Mouse (Mus musculus) layer of hippocampus, adult 18-20 months (tissue): ENCODE measurements at regions not wholly inside any gene's neighbourhood (a gene's known extent, or its start where the extent isn't known, plus 50 kb on each side); places are given as distances from the start of the nearest gene placed in this dataset.
"Not testable (repeated sequence)": the region's sequence is repeated elsewhere in the genome, so short reads cannot be mapped to it uniquely, and the experiment has no call there.

Experiments used
- DNase-seq, 2 experiments: peaks; one replicate each; pipeline ENCODE4 v3.0.0; 2022; ENCODE audit warnings: low spot score in 2 of 2

DNA sequence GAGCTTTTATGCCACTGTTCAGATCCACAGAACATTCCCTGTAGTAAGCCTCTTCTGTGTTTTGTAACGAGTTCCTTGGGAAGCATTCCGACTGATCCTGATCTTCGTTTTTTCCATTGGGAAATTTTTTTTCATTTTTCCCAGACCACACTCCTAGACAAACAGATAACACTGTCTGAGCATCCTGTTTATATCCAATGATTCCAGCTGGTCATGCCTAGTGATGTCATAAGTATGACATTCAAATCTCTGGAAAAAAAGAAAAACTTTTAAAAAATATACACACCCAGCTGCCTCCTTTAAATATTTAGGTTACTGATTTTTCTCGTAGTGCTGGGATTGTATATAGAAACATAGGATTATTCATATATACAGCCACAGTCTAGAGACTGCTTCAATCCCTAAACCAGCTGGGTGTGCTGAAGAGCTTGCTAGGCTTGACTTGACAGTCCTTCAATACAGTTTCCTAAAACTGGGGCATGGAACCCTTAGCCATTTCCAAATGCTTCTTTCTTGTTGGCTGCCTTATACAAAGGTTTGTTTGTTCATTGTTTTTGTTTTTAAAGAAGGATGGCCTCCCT lies 116.0 kb upstream of the Ghr start:
- DNase-seq = no peak

DNA sequence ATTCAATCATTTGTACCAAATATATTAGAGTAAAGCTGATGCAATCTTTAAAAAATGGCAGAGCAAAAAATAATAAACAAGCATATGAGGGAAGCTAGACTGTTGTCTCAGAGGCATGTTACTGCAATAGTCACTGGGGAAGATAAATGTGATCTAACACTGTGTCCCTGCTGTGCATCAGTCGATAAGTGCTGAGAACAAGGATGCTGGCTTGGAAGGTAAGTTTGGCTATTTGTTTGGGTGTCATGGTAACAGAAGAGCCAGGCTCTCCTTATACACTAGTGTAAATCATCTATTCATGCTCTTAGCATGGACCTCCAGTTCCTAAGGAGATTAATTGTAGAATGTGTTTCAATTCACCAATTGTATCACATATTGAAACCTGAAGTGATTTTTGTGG lies 102.0 kb upstream of the Ghr start:
- DNase-seq = no peak

DNA sequence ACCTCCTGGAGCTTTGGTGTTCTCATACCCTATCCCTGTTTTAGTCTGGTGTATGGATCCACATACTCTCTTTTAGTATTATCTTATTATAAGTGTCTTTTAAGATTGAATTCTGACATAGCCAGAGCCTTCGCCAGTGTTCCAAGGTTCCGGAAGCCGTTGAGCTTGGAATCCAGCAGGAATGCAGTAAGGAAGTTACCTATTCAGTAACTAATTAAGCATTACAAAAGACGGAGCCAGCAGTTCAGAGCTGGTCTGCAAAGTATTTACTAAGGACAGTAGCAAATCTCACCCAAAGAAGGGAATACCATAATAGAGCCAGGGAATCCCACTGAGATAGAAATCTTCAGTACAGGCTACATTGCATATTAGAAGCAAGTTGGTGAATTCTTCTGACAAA lies 93.7 kb upstream of the Ghr start:
- DNase-seq = not testable (repeated sequence)

DNA sequence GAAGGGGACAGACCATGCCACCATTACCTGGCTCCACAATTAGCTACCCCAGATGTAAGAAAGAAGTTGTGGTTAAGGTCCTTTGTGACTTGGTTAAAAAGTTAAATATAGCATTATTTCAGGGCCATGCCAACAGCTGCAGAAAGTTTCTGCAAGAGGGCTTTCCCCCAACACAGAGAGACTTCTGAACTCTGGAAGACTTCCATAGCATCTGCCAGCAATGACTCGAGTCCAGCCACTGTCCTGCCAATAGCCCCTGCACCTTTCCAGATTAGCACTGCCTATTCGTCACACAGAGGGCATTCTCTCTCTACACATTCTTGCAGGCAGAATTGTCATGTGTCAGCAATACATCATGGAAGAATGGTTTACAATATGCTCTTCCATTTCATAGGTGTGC lies 89.3 kb upstream of the Ghr start:
- no peak for DNase-seq

DNA sequence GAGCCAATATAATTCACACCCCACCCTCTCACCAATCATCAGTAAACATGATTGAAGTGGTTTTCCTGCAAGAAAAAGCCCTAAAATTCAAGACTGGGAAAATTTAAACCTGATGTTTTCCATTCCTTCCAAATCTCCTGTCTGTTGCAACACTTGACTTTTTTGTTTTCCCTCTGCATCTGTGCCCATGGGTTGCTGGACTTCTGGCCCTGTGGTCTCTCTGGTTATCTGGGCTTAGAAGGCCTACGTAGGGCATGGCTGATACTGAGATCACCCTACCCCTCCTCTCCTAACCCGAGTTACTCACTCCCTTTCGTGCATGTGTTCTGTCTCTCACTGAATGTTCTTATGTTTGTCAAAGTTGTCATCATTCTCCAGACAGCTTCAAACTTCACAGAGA lies 87.9 kb upstream of the Ghr start:
- no peak for DNase-seq

DNA sequence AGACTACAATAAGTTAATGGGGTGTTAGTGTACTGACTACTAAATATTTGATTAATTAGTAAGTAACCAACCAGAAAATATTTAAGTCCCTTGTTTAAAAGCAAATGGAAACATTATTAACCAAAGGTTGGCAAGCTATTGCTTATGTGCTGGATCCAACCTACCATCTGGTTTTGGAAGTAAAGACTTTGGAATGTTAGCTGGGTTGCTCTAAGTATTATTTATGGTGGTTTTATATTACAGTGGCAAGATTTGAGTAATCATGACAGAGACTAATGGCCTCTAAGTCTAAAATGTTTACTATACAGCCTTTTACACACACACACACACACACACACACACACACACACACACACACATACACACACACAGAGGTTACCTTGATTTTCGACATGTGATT lies 86.1 kb upstream of the Ghr start:
- no peak for DNase-seq

DNA sequence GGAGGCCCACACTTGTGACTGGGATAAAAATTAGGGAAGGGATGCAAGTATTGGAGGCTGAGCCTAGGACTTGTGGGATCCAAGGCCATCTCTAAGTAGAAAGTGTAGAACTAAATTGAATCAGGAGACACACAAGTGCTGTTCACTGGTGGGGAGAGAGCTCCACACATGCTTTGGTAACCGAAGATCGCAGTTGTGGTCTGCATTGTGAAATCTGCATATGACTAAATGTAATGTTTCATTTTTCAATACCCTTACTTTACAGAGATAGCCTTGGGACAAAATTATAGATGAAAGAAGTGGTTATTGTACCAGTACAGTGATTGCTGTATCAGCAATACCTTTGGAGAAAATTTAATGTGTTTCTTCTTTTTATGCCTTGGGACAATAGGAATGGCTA lies 85.6 kb upstream of the Ghr start:
- no peak for DNase-seq

DNA sequence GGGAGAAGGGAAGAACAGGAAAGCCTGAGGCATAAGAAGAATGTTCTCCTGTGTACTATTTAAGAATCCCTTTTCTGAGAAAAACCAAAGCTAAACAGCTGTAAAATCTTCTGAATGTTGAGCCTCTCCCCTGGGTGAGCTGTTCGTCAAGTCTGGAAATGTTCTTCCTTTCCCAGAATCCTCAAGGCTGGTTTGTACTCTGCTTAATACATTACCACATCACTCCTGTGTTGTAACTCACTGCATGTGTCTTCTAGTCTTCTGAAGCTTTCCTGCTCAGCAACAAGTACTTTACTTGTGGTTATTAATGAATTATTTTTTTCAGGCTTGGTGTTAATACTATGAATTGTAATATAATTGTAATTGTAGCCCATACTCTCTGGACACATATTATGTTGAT lies 65.4 kb upstream of the Ghr start:
- DNase-seq = no peak

DNA sequence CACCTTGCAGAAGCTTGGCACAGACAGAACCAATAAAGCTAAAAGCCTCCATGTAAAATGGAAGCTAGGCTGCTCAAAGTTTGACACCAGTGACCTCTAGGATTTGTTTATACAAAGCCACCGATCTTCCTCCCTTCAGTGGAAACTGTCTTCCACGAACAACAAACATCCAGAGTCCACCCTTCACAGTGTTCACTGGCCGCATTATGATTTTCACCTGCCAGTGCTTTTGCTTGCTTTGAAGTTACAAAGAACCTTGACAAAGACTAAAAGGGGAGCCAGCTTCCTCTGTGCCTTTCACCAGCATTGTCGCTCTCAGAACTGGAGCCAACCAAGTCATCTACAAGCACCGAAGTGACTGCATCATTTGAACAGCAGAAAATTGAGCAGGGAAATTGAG lies 56.8 kb upstream of the Ghr start:
- DNase-seq = no peak
